Mouse (Mus musculus) liver, embryonic 14.5 days (tissue): ENCODE measurements around the gene Ankrd12.

Source experiments
- CTCF ChIP-seq: IDR thresholded peaks from 2 replicates; pipeline ENCODE4 v1.5.1; 2016; ENCODE audit warnings: antibody characterized with exemption, low read depth, control low read depth
- EP300 ChIP-seq: IDR thresholded peaks from 2 replicates; pipeline ENCODE4 v1.6.1; 2016; ENCODE audit warnings: antibody characterized with exemption, low read depth

DNA sequence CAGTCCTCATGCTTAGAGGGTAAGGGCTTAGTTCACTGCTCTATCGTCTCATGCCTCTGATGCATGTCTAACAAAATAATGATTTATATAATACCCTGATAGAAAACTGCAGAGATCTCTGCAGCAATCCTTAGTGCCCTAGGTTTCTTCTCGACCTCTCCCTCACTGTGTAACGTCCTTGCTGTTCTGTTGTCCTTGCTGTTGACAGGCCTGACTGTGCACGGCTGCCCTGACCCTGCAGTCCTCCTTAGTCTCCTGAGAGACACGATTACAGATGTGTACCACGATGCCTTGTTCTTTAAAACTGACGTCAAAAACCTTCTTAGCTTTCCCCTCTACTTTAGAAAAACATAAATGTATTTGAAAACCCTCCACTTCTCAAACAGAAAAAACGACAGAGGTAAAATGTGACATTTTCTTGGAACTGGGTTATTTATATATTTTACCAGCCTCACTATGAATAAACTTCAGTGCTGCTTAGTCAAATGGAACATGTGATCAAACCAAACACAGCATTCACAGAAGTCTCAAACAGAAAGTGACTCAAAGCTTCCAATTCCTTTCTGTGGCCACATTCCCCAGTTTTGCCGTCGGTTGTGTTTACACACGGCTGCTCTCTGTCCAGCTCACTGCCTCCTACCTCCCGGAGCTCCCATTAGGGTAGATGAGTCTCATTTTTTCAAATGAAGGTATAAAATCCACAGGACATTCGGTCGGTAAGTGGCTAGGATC lies 137.3 kb downstream of the Ankrd12 start:
- no peak for TF ChIP-seq CTCF
- TF ChIP-seq EP300 = no peak
